Mouse (Mus musculus): ENCODE results near the gene Gnpnat1.
"Not testable (repeated sequence)": the region's sequence is repeated elsewhere in the genome, so short reads cannot be mapped to it uniquely, and the experiment has no call there.

The Gnpnat1 gene

GRCm38 (mm10) chr14:45404813-45405212 is at the start of gene Gnpnat1:
Gene Gnpnat1, minus strand, starts transcription at chr14:45404913.
- DNase-seq (ENCODE audit: low spot score in 2 of 2), result not testable (repeated sequence)

GRCm38 (mm10) chr14:45453538-45454233 is 49.0 kb upstream of the Gnpnat1 start:
- no peak for DNase-seq (ENCODE audit: low spot score in 2 of 2)

GRCm38 (mm10) chr14:45452861-45453512 is 48.3 kb upstream of the Gnpnat1 start:
- DNase-seq (ENCODE audit: low spot score in 2 of 2), result no peak

- no peak for DNase-seq (ENCODE audit: low spot score in 2 of 2)
These were observed 47.4 kb upstream of the Gnpnat1 start for GRCm38 (mm10) chr14:45452148-45452547.

GRCm38 (mm10) chr14:45451090-45451489 is 46.4 kb upstream of the Gnpnat1 start:
- no peak for DNase-seq (ENCODE audit: low spot score in 2 of 2)

- no peak for DNase-seq (ENCODE audit: low spot score in 2 of 2)
These were observed 42.1 kb upstream of the Gnpnat1 start for GRCm38 (mm10) chr14:45446777-45447176.

- DNase-seq (ENCODE audit: low spot score in 2 of 2), result no peak
These were observed 40.7 kb upstream of the Gnpnat1 start for GRCm38 (mm10) chr14:45445445-45445844.

GRCm38 (mm10) chr14:45444870-45445269 is 40.2 kb upstream of the Gnpnat1 start:
- DNase-seq (ENCODE audit: low spot score in 2 of 2), result no peak

GRCm38 (mm10) chr14:45442781-45443560 is 38.3 kb upstream of the Gnpnat1 start:
- no peak for DNase-seq (ENCODE audit: low spot score in 2 of 2)

- no peak for DNase-seq (ENCODE audit: low spot score in 2 of 2)
These were observed 36.6 kb upstream of the Gnpnat1 start for GRCm38 (mm10) chr14:45441291-45441690.

GRCm38 (mm10) chr14:45439387-45439786 is 34.7 kb upstream of the Gnpnat1 start:
- DNase-seq (ENCODE audit: low spot score in 2 of 2), result no peak

GRCm38 (mm10) chr14:45438931-45439275 is 34.2 kb upstream of the Gnpnat1 start:
- DNase-seq (ENCODE audit: low spot score in 2 of 2), result no peak

- no peak for DNase-seq (ENCODE audit: low spot score in 2 of 2)
These were observed 33.7 kb upstream of the Gnpnat1 start for GRCm38 (mm10) chr14:45438250-45438930.

GRCm38 (mm10) chr14:45434220-45434619 is 29.5 kb upstream of the Gnpnat1 start:
- DNase-seq (ENCODE audit: low spot score in 2 of 2), result no peak

- no peak for DNase-seq (ENCODE audit: low spot score in 2 of 2)
These were observed 27.3 kb upstream of the Gnpnat1 start for GRCm38 (mm10) chr14:45432003-45432402.

GRCm38 (mm10) chr14:45430066-45430842 is 25.5 kb upstream of the Gnpnat1 start:
- no peak for DNase-seq (ENCODE audit: low spot score in 2 of 2)

GRCm38 (mm10) chr14:45423220-45423619 is 18.5 kb upstream of the Gnpnat1 start:
- DNase-seq (ENCODE audit: low spot score in 2 of 2), result no peak

GRCm38 (mm10) chr14:45422371-45422770 is 17.7 kb upstream of the Gnpnat1 start:
- DNase-seq (ENCODE audit: low spot score in 2 of 2), result no peak

GRCm38 (mm10) chr14:45419323-45419722 is 14.6 kb upstream of the Gnpnat1 start:
- DNase-seq (ENCODE audit: low spot score in 2 of 2), result no peak

- DNase-seq (ENCODE audit: low spot score in 2 of 2), result no peak
These were observed 13.8 kb upstream of the Gnpnat1 start for GRCm38 (mm10) chr14:45418553-45418952.

GRCm38 (mm10) chr14:45416265-45416664 is 11.6 kb upstream of the Gnpnat1 start:
- DNase-seq (ENCODE audit: low spot score in 2 of 2), result no peak
